16 mouse cellular contexts compared by ENCODE assay signal in the genomic region with DNA sequence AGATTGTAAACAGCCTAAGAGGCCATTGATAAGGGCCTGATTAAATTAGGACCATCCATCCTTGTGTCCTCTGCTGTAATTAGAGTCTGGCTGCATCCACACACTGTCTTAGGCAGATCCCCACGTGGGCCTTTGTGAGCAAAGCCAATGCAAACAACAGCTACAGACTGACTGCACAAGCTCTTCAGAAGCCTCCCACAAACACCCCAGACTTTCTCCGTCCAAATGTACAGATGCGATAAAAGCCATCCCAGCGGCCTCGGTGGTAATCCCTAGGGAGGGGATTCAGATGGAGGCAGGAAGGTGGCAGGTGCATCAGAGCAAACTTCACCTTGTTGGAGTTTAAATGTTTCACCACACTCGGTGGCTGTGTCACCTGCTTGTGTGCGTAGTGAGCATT. TPM values are rescaled to one million over a fixed set of nuclear protein-coding genes. Genes with fewer than 3 reads are reported as not detected.
DNase-seq lines count a peak whose midpoint lies in the region; ATAC-seq lines count a peak whose summit lies in the region.
"Had no signal": no experiment of that assay in that cellular context is flagged by ENCODE, and none has a peak within 500 bp of the region (broad histone marks: within the 10 kb centered on the region; RNA-seq: fewer than 3 reads in every experiment).

No protein-coding gene starts in this region.

- DNase-seq in frontal cortex, postnatal 36 days (ENCODE audit: low spot score in 2 of 2), result peak; percentile 42 to 59
- DNase-seq in frontal cortex, postnatal 10 days (ENCODE audit: low spot score in 2 of 2), result no peak
- no peak for DNase-seq in midbrain, embryonic 10.5 days (ENCODE audit: low spot score)
- DNase-seq in midbrain, embryonic 11.5 days (ENCODE audit: low spot score, missing footprints), result no peak
- peak; percentile 65 for DNase-seq in midbrain, embryonic 14.5 days
- DNase-seq in urinary bladder, adult 2 months (ENCODE audit: low spot score), result no peak
- no peak for DNase-seq in limb, embryonic 10.5 days (ENCODE audit: low spot score)
- DNase-seq: adrenal gland, postnatal 25 days; cerebellum, postnatal 10 days; gastrocnemius, postnatal 10 days; lung, postnatal 10 days had no signal

- H3K4me2 ChIP-seq in midbrain, embryonic 11.5 days, result no peak overlapping the region
- H3K4me2 ChIP-seq in forebrain, embryonic 15.5 days (replicated peaks), result no peak overlapping the region
- H3K4me2 ChIP-seq in midbrain, embryonic 14.5 days (ENCODE audit: low read length), result no peak overlapping the region
- H3K4me2 ChIP-seq: intestine, embryonic 15.5 days; limb, embryonic 12.5 days had no signal

- peaks cover 55% of the 10 kb centered on the region for H3K4me1 ChIP-seq in midbrain, embryonic 10.5 days
- peaks cover 5% of the 10 kb centered on the region; the same call in 1 of the 2 replicates for H3K4me1 ChIP-seq in midbrain, embryonic 11.5 days (ENCODE audit: control insufficient read depth, insufficient read depth, low read length)
- peaks cover 45% of the 10 kb centered on the region for H3K4me1 ChIP-seq in forebrain, embryonic 15.5 days
- peaks cover 39% of the 10 kb centered on the region for H3K4me1 ChIP-seq in midbrain, embryonic 14.5 days (ENCODE audit: control insufficient read depth, insufficient read depth, low read length)
- H3K4me1 ChIP-seq in limb, embryonic 10.5 days, result peaks cover 52% of the 10 kb centered on the region

- no peak overlapping the region for H3K9ac ChIP-seq in midbrain, embryonic 11.5 days (ENCODE audit: low read length)
- no peak overlapping the region for H3K9ac ChIP-seq in forebrain, embryonic 15.5 days (replicated peaks)
- H3K9ac ChIP-seq in midbrain, embryonic 14.5 days (replicated peaks; ENCODE audit: low read length), result no peak overlapping the region
- H3K9ac ChIP-seq: intestine, embryonic 15.5 days; limb, embryonic 12.5 days; liver, embryonic 14.5 days had no signal

- no peak overlapping the region for H3K4me3 ChIP-seq in midbrain, embryonic 10.5 days
- H3K4me3 ChIP-seq in midbrain, embryonic 11.5 days (ENCODE audit: low read depth, low read length), result no peak overlapping the region
- H3K4me3 ChIP-seq in forebrain, embryonic 15.5 days, result no peak overlapping the region
- H3K4me3 ChIP-seq in midbrain, embryonic 14.5 days (replicated peaks; ENCODE audit: low read depth, low read length), result no peak overlapping the region
- H3K4me3 ChIP-seq in limb, embryonic 10.5 days, result no peak overlapping the region
- H3K4me3 ChIP-seq: intestine, embryonic 15.5 days; limb, embryonic 12.5 days had no signal

- H3K36me3 ChIP-seq in midbrain, embryonic 10.5 days, result no peaks in the 10 kb centered on the region
- no peaks in the 10 kb centered on the region for H3K36me3 ChIP-seq in midbrain, embryonic 11.5 days (ENCODE audit: control insufficient read depth, insufficient read depth, low read length)
- no peaks in the 10 kb centered on the region for H3K36me3 ChIP-seq in forebrain, embryonic 15.5 days
- no peaks in the 10 kb centered on the region for H3K36me3 ChIP-seq in midbrain, embryonic 14.5 days (ENCODE audit: control insufficient read depth, insufficient read depth, low read length)
- no peaks in the 10 kb centered on the region for H3K36me3 ChIP-seq in limb, embryonic 10.5 days
- H3K36me3 ChIP-seq: intestine, embryonic 15.5 days; limb, embryonic 12.5 days had no signal

- WGBS in midbrain, embryonic 10.5 days, result 55% methylated on average over 7 of the region's 7 CpGs
- WGBS in midbrain, embryonic 11.5 days, result 61% methylated on average over 7 of the region's 7 CpGs
- 29% methylated on average over 7 of the region's 7 CpGs for WGBS in forebrain, embryonic 15.5 days
- WGBS in midbrain, embryonic 14.5 days, result 51% methylated on average over 7 of the region's 7 CpGs
- WGBS in limb, embryonic 10.5 days, result 69% methylated on average over 7 of the region's 7 CpGs

- H3K27ac ChIP-seq in midbrain, embryonic 10.5 days (replicated peaks), result peak overlapping the region; percentile 39
- no peak overlapping the region for H3K27ac ChIP-seq in midbrain, embryonic 11.5 days (ENCODE audit: low read depth, low read length)
- peak overlapping the region; percentile 65 for H3K27ac ChIP-seq in forebrain, embryonic 15.5 days (replicated peaks)
- H3K27ac ChIP-seq in midbrain, embryonic 14.5 days (replicated peaks; ENCODE audit: low read depth, low read length), result peak overlapping the region; percentile 49
- no peak overlapping the region; the same call in 1 of the 2 replicates for H3K27ac ChIP-seq in limb, embryonic 10.5 days
- H3K27ac ChIP-seq: intestine, embryonic 15.5 days; limb, embryonic 12.5 days; liver, embryonic 14.5 days had no signal

- peaks cover 80% of the 10 kb centered on the region for H3K27me3 ChIP-seq in midbrain, embryonic 10.5 days (ENCODE audit: low read depth, poor library complexity, severe bottlenecking)
- no peaks in the 10 kb centered on the region; the same call in none of the 2 replicates for H3K27me3 ChIP-seq in midbrain, embryonic 11.5 days (ENCODE audit: control insufficient read depth, insufficient read depth, low read length)
- no peaks in the 10 kb centered on the region for H3K27me3 ChIP-seq in forebrain, embryonic 15.5 days
- no peaks in the 10 kb centered on the region for H3K27me3 ChIP-seq in midbrain, embryonic 14.5 days (ENCODE audit: control insufficient read depth, insufficient read depth, low read length)
- peaks cover 47% of the 10 kb centered on the region for H3K27me3 ChIP-seq in limb, embryonic 10.5 days (ENCODE audit: low read depth, poor library complexity, severe bottlenecking)
- H3K27me3 ChIP-seq: intestine, embryonic 15.5 days had no signal

- no peak for ATAC-seq in midbrain, embryonic 11.5 days (ENCODE audit: low FRiP score)
- 0 out of 2 replicates have a peak, but pooled peaks have one; percentile 29 for ATAC-seq in forebrain, embryonic 15.5 days (replicated peaks)
- ATAC-seq in midbrain, embryonic 14.5 days (ENCODE audit: low FRiP score, low TSS enrichment), result no peak
- ATAC-seq: activated CD4-positive, CD25-positive, alpha-beta regulatory T cell, adult 4 months; intestine, embryonic 15.5 days had no signal

- H3K9me3 ChIP-seq in midbrain, embryonic 10.5 days (replicated peaks), result no peaks in the 10 kb centered on the region
- no peaks in the 10 kb centered on the region for H3K9me3 ChIP-seq in midbrain, embryonic 11.5 days (ENCODE audit: control insufficient read depth, low read length)
- no peaks in the 10 kb centered on the region for H3K9me3 ChIP-seq in forebrain, embryonic 15.5 days
- no peaks in the 10 kb centered on the region for H3K9me3 ChIP-seq in midbrain, embryonic 14.5 days (ENCODE audit: control insufficient read depth, low read length)
- no peaks in the 10 kb centered on the region for H3K9me3 ChIP-seq in limb, embryonic 10.5 days (replicated peaks)
- H3K9me3 ChIP-seq: intestine, embryonic 15.5 days; limb, embryonic 12.5 days had no signal

RNA-seq across cellular contexts. Expression of gene Tcf20, which starts 7.6 kb away (rescaled TPM):
- 7.5 and 8.4 TPM in 2 replicates for polyA plus RNA-seq in midbrain, embryonic 10.5 days (2016; fragmentation: Nextera tagmentation; extraction: Ambion mirVana)
- 12.3 and 13.5 TPM in 2 replicates for polyA plus RNA-seq in midbrain, embryonic 11.5 days (2014; fragmentation: Nextera tagmentation; extraction: Ambion mirVana)
- 18.2 and 18.7 TPM in 2 replicates for polyA plus RNA-seq in forebrain, embryonic 15.5 days (2015; fragmentation: Nextera tagmentation; extraction: Ambion mirVana)
- 17.8 and 18.0 TPM in 2 replicates for polyA plus RNA-seq in midbrain, embryonic 14.5 days (2014; fragmentation: Nextera tagmentation; extraction: Ambion mirVana)
- polyA plus RNA-seq in urinary bladder, adult 2 months (2012; rRNA removed), result 15.0 and 21.0 TPM in 2 replicates
- 8.1 and 8.3 TPM in 2 replicates for polyA plus RNA-seq in limb, embryonic 10.5 days (2016; fragmentation: Nextera tagmentation; extraction: Ambion mirVana)

RNA-seq across cellular contexts. Expression of gene Nfam1, which starts 37.9 kb away (rescaled TPM):
- polyA plus RNA-seq in midbrain, embryonic 10.5 days (2016; fragmentation: Nextera tagmentation; extraction: Ambion mirVana), result 4.3 and 4.6 TPM in 2 replicates
- polyA plus RNA-seq in midbrain, embryonic 11.5 days (2014; fragmentation: Nextera tagmentation; extraction: Ambion mirVana), result 3.9 and 4.0 TPM in 2 replicates
- polyA plus RNA-seq in forebrain, embryonic 15.5 days (2015; fragmentation: Nextera tagmentation; extraction: Ambion mirVana), result 1.6 and 1.8 TPM in 2 replicates
- 1.2 and 2.9 TPM in 2 replicates for polyA plus RNA-seq in midbrain, embryonic 14.5 days (2014; fragmentation: Nextera tagmentation; extraction: Ambion mirVana)
- 4.6 and 5.0 TPM in 2 replicates for polyA plus RNA-seq in urinary bladder, adult 2 months (2012; rRNA removed)
- 2.6 and 2.9 TPM in 2 replicates for polyA plus RNA-seq in limb, embryonic 10.5 days (2016; fragmentation: Nextera tagmentation; extraction: Ambion mirVana)

Comparison
In these comparisons a context has a peak if more than half of its experiments do, and no peak if none do; other contexts are left out.
1. DNase-seq: peak in frontal cortex, postnatal 36 days (2 of 2) and midbrain, embryonic 14.5 days (single experiment); none in frontal cortex, postnatal 10 days (0 of 2), midbrain, embryonic 10.5 days (single experiment), midbrain, embryonic 11.5 days (single experiment), urinary bladder, adult 2 months (single experiment) and limb, embryonic 10.5 days (single experiment).
2. H3K27ac ChIP-seq: peak in midbrain, embryonic 10.5 days (single experiment), forebrain, embryonic 15.5 days (single experiment) and midbrain, embryonic 14.5 days (single experiment); none in midbrain, embryonic 11.5 days (single experiment) and limb, embryonic 10.5 days (single experiment).